Mouse (Mus musculus) ES-Bruce4 (cell line): ENCODE measurements around the gene Tmed3. TPM values are rescaled to one million over a fixed set of nuclear protein-coding genes. Genes with fewer than 3 reads are reported as not detected.

ENCODE experiments used
- H3K27ac ChIP-seq: 2 replicates; pipeline ENCODE4 v1.5.1; 2012; ENCODE audit warnings: low read length, inconsistent platforms; ENCODE audit not compliant: insufficient read depth
- H3K27me3 ChIP-seq: 2 replicates; pipeline ENCODE4 v1.6.1; 2012; ENCODE audit warnings: mild to moderate bottlenecking, low read length, inconsistent platforms; ENCODE audit not compliant: control insufficient read depth, poor library complexity, insufficient read depth, severe bottlenecking
- H3K36me3 ChIP-seq: 2 replicates; pipeline ENCODE4 v1.6.1; 2012; ENCODE audit warnings: inconsistent platforms, mild to moderate bottlenecking, low read length, moderate library complexity; ENCODE audit not compliant: control insufficient read depth, poor library complexity, insufficient read depth, severe bottlenecking
- H3K4me1 ChIP-seq: one replicate; pipeline ENCODE4 v1.8.1; 2011; ENCODE audit warnings: low read length; ENCODE audit not compliant: control insufficient read depth, insufficient read depth
- H3K4me3 ChIP-seq: 2 replicates; pipeline ENCODE4 v1.5.1; 2011; ENCODE audit warnings: low read depth, mild to moderate bottlenecking, low read length
- H3K9ac ChIP-seq: 2 replicates; pipeline ENCODE4 v1.6.1; 2012; ENCODE audit warnings: low read depth, mild to moderate bottlenecking, inconsistent platforms; ENCODE audit not compliant: poor library complexity, severe bottlenecking
- H3K9me3 ChIP-seq: replicated peaks from 2 replicates; pipeline ENCODE4 v1.6.1; 2012; ENCODE audit warnings: mild to moderate bottlenecking, low read length, inconsistent platforms; ENCODE audit not compliant: control insufficient read depth, poor library complexity, insufficient read depth, severe bottlenecking
- CTCF ChIP-seq: IDR thresholded peaks from one replicate; pipeline ENCODE4 v1.8.1; 2011; ENCODE audit warnings: low read depth, low read length
- EP300 ChIP-seq: IDR thresholded peaks from 2 replicates; pipeline ENCODE4 v1.6.1; 2011; ENCODE audit warnings: low read depth, low read length; ENCODE audit not compliant: insufficient read depth
- POLR2A ChIP-seq: IDR thresholded peaks from one replicate; pipeline ENCODE4 v1.8.1; 2011; ENCODE audit warnings: low read length; ENCODE audit not compliant: insufficient read depth
- polyA plus RNA-seq: library from polyadenylated mRNA; stranded (reverse); fragments of >200 nt; gene quantifications from 2 replicates; pipeline ENCODE4 v1.2.4, GENCODE M21; 2011; ENCODE audit warnings: low read depth; ENCODE audit not compliant: missing spikeins, insufficient read depth, insufficient read length

The Tmed3 gene
- polyA plus RNA-seq, 1 experiment, result 12.8 TPM

- Histone ChIP-seq H3K27me3 (no peaks in the 10 kb centered on the region), H3K27ac (no peak overlapping the region), H3K4me1 (no peaks in the 10 kb centered on the region), H3K9me3 (no peaks in the 10 kb centered on the region), H3K4me3 (no peak overlapping the region), H3K36me3 (no peaks in the 10 kb centered on the region), H3K9ac (no peak overlapping the region)
- TF ChIP-seq CTCF, result no peak
- no peak for TF ChIP-seq EP300
- TF ChIP-seq POLR2A, result no peak
Observed at GRCm38 (mm10) chr9:89650913-89651312, 54.0 kb downstream of the Tmed3 start.

Other genes starting within 250 kb of the Tmed3 start
- gene Minar1, start 81.9 kb downstream of the Tmed3 start, polyA plus RNA-seq, result 0.10 and 0.12 TPM in 2 replicates
- not detected in 2 replicates for gene Ankrd34c, start 33.4 kb upstream of the Tmed3 start, polyA plus RNA-seq
- gene Rasgrf1, start 204.8 kb upstream of the Tmed3 start, polyA plus RNA-seq, result 0.20 TPM in 1 of 2 replicates, not detected in the other